Mouse (Mus musculus) left cerebral cortex, postnatal 36 days (tissue): ENCODE results near the gene Olfr1129. TPM values are rescaled to one million over a fixed set of nuclear protein-coding genes. Genes with fewer than 3 reads are reported as not detected.
"Not testable (repeated sequence)": the region's sequence is repeated elsewhere in the genome, so short reads cannot be mapped to it uniquely, and the experiment has no call there.

Experiments used
- DNase-seq, 2 experiments: peaks; one replicate each; pipeline ENCODE4 v3.0.0; 2021 to 2022; ENCODE audit warnings: low spot score in 2 of 2, mixed read lengths in 1 of 2
- intact Hi-C: fragments of 180-260 bp; cut with DNase I; formaldehyde crosslinking; loops from one replicate; pipeline ENCODE4 v1.15.1; 2025
- total RNA-seq, 2 experiments: library from RNA; stranded (reverse); gene quantifications; 2 replicates each; pipeline ENCODE4 v1.2.3; 2021

Olfr1129 gene
- not detected for total RNA-seq

DNA sequence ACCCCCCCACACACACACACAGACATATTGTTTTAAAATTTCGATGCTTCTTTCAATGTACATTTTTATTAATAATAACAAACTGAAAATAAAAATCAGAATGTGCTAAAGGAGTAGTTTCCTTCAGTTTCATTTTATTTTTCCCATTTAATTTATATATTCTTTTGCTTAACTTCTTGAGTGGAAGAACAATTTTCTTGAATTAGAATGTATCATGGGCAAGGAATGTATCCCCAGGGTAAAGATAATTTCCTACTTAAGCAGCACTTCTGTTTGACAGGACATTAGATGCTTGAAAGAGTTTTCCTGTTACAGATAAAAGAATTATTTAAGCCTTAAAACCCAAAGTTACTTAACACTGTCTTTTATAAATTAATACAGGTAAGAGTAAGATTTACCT lies at the start of gene Olfr1129:
TSS of gene Olfr1129 (plus strand) at position 301 of the 400 bp plus-strand sequence.
- intact Hi-C loops, DNase-seq: not testable (repeated sequence)

GRCm38 (mm10) chr2:87525899-87526616 lies 47.6 kb upstream of the Olfr1129 start:
- DNase-seq, result peak; percentile 6 to 11
- intact Hi-C loops, result not testable (repeated sequence)

DNA sequence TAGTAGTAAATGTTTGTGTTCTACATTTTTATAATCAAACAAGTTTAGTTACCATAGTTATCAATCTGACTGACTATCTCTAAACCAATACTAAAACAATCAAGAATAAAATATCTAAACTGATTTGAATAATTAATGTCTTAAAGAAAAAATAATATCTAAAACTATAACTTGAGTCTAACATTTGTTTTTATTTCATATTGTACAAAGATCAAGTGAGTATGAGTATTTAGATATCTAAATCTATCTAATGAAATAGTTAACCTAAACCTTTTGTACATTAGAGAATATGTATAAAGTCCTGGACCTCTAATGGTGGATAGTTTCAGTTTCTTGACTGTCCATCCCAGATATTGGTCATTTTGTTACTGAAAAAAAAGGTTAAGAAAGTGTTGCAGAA lies 42.2 kb upstream of the Olfr1129 start, which contains the start of gene Olfr153:
TSS of gene Olfr153 (plus strand) at position 301 of the 400 bp plus-strand sequence.
- intact Hi-C loops, result no loop called here
- DNase-seq, result no peak

DNA sequence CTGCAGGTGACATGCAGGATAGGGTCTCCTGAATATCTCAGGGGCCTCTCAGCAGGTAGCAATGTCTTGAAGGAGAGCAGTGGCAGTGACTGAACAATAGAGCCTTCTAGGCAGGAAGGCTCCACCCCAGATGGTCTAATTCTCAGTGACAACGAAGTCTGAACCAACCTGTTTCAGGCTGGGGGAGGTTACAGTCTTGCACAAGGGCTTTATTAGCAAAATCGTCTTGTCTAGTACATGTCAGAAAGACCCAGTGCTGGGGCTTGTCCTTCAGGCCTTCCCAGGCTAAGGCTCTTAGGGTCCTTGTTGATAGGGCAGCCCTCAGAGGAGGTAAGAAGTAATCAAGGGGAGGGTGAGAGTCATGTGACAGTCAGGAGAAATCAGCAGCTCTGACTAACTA lies 38.9 kb upstream of the Olfr1129 start:
- intact Hi-C loops, result no loop called here
- DNase-seq, result no peak

DNA sequence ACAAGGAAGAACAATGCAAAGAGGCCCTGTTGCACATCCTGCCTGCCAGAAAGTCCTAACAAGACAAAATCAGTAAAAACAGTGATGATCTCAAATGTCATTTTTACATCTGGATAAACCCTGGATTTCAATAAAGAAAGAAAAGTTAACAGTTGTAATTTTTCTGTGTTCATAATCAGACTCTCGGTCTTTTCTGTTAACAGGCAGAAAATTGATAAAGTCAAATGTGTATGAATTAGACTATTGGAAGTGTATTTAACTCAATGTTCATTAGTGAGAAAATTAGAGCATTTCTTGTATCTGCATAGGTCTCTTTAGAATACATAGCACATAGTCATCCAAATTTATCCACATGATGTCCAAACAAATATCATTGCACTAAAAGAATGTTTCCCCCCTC lies 28.3 kb upstream of the Olfr1129 start, which contains the start of gene Olfr1128:
TSS of gene Olfr1128 (minus strand) at position 101 of the 400 bp plus-strand sequence.
- DNase-seq, result no peak
- intact Hi-C loops, result no loop called here

- DNase-seq, intact Hi-C loops: not testable (repeated sequence)
These were observed 32.2 kb downstream of the Olfr1129 start, which contains the start of gene Olfr1130 for GRCm38 (mm10) chr2:87605912-87606311. Gene Olfr1130 (plus strand): TSS chr2:87606212.

DNA sequence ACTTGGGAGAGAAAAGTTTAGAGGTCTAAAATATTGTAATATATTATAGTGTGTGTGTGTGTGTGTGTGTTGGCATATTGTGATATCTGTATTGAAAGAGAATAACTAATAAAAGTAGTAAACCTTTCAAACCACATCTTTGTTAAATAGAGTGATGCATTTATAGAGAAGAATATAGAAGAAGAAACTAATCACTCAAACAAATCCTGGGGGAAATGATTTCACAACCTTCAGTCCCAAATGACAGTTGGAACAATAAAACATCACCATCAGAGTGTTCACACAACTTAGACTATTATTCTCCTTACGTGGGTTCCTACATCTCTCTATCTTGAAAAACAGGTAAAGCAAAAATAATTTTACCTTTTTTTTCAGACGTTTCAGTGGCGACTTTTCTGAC lies 53.1 kb downstream of the Olfr1129 start, which contains the start of gene Olfr1131:
TSS of gene Olfr1131 (plus strand) at position 301 of the 400 bp plus-strand sequence.
- no peak for DNase-seq
- intact Hi-C loops, result no loop called here

Other genes with a start within 250 kb of the Olfr1129 start
- gene Olfr1120, start 219.1 kb upstream of the Olfr1129 start, total RNA-seq, result not detected
- gene Olfr1121, start 204.0 kb upstream of the Olfr1129 start, total RNA-seq, result not detected
- gene Olfr1122, start 188.1 kb upstream of the Olfr1129 start, total RNA-seq, result under 1 TPM in 1 of 2 experiments, not detected in 1; 0.18 TPM
- gene Olfr1123, start 157.3 kb upstream of the Olfr1129 start, total RNA-seq, result not detected
- gene Olfr1124, start 143.6 kb upstream of the Olfr1129 start, total RNA-seq, result not detected
- gene Olfr1126, start 119.9 kb upstream of the Olfr1129 start, total RNA-seq, result not detected
- not detected for gene Pramel7, start 76.8 kb upstream of the Olfr1129 start, total RNA-seq
- not detected for gene Pramel6, start 67.3 kb upstream of the Olfr1129 start, total RNA-seq
- gene Olfr153, start 42.1 kb upstream of the Olfr1129 start, total RNA-seq, result not detected
- not detected for gene Olfr1128, start 28.4 kb upstream of the Olfr1129 start, total RNA-seq
- gene Olfr1130, start 32.3 kb downstream of the Olfr1129 start, total RNA-seq, result not detected
- gene Olfr1131, start 53.2 kb downstream of the Olfr1129 start, total RNA-seq, result not detected
- gene Olfr1132, start 63.6 kb downstream of the Olfr1129 start, total RNA-seq, result not detected
- gene Olfr1133, start 73.5 kb downstream of the Olfr1129 start, total RNA-seq, result not detected
- gene Olfr1134, start 84.6 kb downstream of the Olfr1129 start, total RNA-seq, result not detected
- not detected for gene Olfr1135, start 99.8 kb downstream of the Olfr1129 start, total RNA-seq
- gene Olfr1136, start 120.0 kb downstream of the Olfr1129 start, total RNA-seq, result not detected
- gene Olfr1137, start 139.3 kb downstream of the Olfr1129 start, total RNA-seq, result not detected
- gene Olfr1138, start 166.1 kb downstream of the Olfr1129 start, total RNA-seq, result not detected
- not detected for gene Olfr1140, start 169.8 kb downstream of the Olfr1129 start, total RNA-seq
- gene Olfr1141, start 180.1 kb downstream of the Olfr1129 start, total RNA-seq, result not detected
- gene Olfr152, start 205.6 kb downstream of the Olfr1129 start, total RNA-seq, result not detected
- not detected for gene Olfr1143, start 226.7 kb downstream of the Olfr1129 start, total RNA-seq
- not detected for gene Olfr1145, start 235.9 kb downstream of the Olfr1129 start, total RNA-seq